Mouse (Mus musculus): Measurements from ENCODE around the gene Safb2.
"Not testable (repeated sequence)": the region's sequence is repeated elsewhere in the genome, so short reads cannot be mapped to it uniquely, and the experiment has no call there.

The Safb2 gene

DNA sequence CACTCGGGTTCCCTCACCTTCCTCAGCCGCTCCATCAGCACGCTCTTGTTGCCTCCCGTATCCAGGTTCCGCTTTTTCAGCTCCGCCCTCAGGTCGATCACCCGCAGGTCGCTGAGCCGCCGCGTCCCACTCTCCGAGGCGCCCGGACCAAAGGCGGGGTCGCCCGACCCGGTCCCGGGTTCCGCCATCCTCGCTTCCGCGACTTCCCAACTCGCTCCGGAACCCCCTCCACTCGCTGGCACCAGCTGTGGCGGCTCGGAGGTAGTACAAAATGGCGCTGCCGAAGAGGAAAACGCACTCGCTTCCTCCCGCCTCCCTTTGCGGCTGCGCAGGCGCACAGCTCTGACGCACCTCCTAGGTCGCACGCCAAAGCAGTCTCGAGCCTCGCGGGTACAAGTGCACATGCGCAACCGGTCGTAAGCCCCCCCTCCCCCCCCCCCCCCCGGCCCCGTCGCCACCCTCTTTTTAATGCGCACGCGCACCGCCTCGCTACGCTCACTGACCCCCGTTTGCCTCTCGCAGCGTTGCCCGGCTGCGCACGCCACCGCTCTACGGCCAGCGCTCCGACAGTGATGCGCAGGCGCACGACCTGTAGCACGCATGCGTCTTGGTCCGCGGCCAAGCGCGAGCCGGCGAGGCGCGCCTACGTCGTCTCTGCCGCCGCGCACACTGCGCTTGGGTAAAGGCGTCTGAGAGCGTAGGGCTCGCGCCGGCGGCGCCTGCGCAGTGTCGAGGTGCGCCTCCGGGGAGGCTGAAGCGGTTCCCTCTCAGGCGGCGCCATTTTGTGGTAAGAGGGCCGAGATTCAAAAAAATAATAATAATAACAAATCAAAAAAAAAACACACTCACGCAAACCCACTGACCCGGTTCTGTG, at the start of gene Safb2, which contains the start of gene Safb:
TSS of gene Safb2 (minus strand) at position 329 of the 874 bp plus-strand sequence.
TSS of gene Safb (plus strand) at position 569 of the 874 bp plus-strand sequence.
- DNase-seq (ENCODE audit: low spot score in 2 of 2), result peak; percentile 95 to 98

DNA sequence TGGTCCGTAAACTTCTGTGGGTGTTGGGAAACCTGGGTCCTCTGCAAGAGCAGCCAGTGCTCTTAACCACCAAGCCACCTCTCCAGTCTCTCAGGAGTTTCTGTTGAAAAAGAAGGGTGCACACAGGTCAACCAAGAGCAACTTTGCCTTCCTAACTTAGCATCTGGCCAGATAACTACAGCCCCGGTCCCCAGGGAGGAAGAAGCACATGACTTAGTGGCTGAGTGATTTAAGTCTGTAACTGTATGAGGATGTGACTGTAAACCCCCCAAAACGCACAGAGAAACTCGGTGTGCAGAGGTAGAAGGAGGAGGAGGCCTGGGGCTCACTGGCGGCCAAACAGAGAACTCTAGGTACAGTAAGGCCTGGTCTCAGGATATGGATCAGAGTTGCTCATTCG, 49.6 kb upstream of the Safb2 start:
- no peak for DNase-seq (ENCODE audit: low spot score in 2 of 2)

DNA sequence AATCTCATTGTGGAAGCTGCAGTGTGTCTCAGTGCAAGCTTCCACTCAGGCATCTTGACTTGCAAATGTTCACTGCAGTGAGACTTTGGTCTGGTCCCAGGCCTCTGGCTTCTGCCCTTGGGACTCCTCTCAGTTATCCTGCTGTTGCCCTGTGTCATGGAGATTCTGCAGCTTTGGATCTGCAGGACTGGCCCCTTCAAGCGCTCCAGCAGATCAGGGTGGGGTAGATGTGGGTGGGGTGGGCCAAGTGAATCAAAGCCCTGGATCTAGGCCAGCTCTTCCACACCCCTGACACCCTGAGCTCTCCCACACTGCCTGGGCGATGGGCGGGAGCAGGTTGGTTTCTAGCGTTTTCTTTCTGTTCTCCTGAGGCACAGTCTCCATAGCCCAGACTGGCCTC, 47.4 kb upstream of the Safb2 start:
- no peak for DNase-seq (ENCODE audit: low spot score in 2 of 2)

DNA sequence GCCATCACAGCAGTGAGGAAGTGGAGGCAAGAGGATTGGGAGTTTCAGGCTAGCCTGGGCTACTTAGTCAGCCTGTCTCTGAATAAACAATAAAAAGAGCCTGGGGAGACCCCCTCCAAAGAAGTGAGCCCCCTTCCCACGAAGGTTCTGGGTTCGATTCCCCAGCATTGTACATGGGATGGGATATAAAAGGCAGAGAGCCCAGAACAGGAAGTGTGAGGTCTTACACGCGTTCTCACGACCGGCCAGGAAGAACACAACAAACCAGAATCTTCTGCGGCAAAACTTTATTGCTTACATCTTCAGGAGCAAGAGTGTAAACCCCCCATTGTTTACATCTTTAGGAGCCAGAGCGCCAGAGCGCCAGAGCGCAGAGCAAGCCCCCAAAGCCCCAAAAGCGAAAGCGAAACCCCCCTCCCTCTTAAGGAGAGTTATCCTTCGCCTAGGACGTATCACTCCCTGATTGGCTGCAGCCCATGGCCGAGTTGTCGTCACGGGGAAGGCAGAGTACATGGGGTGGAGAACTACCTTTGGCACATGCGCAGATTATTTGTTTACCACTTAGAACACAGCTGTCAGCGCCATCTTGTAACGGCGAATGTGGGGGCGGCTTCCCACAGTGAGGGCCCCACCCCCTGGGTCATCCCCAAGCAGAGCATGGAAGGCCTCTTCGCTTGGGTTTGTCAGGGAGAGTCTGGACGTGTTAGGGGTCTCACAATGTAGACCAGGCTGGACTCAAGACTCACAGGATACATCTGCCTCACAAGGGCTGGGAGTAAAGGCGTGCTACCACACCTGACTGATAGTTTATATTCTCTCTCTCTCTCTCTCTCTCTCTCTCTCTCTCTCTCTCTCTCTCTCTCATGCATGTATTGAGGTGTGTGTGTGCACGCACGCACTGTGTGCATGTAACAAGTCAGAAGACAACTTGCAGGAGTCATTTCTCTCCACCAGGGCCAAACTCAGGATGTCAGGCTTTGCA, 45.7 kb upstream of the Safb2 start:
- not testable (repeated sequence) for DNase-seq (ENCODE audit: low spot score in 2 of 2)

DNA sequence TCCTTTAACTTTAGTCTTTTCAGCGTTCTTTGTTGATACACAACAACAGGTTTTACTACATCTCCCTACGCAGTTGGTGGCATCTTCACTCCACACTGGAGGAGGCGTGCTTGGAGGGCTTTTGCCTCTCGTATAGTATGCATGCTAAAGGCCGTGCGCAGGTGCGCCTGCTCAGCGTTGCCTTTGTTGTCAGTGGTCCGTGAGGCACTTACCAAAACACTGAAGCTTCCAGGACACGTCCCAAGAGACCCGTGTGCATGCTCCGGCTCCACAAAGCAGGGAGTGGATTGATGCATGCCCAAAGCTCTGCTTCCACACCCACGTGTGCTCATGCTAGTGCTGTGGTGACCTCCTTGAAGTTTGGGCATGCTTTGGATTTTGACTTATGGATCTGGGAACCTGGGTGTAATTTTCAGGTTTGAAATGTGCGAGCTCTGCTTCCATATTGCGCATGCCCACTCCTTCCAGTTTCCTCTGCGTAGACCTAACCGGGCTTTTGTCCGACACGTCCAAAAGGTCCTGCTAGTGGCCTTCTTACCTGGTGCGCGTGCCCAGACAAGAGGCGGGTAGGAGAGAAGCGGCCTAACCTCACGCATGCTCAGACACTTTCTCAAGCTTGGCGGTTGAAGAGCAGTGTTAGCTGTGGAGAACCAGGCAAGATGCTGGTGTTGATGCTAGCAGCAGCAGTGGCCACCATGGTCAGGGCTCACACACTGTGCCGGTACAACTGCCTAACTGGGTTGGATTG, 43.3 kb upstream of the Safb2 start, which contains the start of gene Catsperd:
TSS of gene Catsperd (plus strand) at position 614 of the 748 bp plus-strand sequence.
- no peak for DNase-seq (ENCODE audit: low spot score in 2 of 2)

DNA sequence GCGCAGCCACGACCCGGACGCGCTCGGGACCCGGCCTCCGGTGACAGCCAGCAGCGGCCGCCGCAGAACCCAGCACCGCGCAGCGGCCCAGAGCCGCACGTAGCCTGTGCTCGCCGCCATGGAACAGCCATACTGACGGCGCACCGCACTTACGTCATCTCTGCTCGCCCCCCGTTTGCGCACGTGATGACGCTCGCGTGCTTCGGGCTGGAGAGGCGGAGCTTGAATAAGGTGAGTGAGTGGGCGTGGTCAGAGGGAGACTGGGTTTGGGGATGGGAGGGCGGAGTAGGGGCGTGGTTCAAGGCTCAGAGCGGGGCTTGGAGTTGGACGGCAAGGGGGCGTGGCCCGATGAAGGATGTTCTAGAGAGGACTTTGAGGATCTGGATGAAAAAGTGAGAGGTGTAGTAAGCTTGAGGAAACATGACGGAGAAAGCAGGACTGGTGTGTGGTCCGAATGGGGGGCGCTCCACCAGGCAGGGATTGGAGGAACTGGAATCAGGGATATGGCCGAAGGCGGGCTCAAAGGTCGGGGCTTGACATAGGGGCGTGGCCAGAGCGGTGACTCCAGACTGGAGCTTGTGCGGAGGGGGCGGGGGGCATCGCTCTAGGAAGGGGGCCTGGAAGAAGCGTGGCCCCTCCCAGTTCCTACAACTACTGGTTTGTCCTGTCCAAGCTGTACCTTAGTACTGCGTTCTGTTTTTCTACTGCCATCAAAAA, 42.5 kb upstream of the Safb2 start, which contains the start of gene Lonp1:
TSS of gene Lonp1 (minus strand) at position 134 of the 717 bp plus-strand sequence.
- DNase-seq (ENCODE audit: low spot score in 2 of 2), result peak; percentile 92 to 95

DNA sequence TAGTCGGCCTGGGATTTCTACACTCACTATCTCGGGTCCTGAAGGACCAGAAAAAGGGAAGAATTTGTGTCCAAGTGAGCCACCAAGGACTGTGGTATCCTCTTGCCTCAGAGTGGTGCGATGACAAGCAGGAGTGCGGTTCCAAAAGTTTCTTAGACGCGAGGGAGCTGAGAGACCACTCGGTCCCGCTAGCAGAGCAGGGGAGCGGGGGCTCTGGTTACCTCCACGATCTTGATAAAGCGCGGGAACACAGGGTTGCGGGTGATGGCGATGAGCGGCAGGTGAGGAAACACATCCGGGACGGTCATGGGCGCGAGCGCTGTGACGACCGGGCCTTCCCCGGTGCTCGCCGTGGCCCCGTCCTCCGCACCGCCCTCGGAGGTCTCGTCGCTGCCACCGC, 41.9 kb upstream of the Safb2 start:
- DNase-seq (ENCODE audit: low spot score in 2 of 2), result no peak

DNA sequence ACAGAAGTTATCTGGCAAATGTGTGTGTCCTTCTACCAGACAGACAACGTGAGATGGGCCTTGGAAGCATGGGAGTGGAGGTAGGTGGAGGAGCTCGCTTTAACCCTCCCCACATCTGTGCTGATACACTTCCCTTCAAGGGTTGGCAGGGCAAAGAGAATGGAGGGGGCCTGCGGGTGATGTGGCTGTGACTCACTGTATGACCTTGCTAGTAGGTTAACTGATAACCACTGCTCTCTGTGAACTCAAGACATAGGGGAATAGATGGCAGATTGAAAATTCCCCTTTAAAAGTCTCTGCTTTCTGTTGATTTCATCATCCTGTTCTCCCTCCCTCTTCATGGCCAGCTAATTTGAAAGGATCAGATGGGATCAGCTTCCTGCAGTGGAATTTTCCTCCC, 41.1 kb upstream of the Safb2 start:
- no peak for DNase-seq (ENCODE audit: low spot score in 2 of 2)

DNA sequence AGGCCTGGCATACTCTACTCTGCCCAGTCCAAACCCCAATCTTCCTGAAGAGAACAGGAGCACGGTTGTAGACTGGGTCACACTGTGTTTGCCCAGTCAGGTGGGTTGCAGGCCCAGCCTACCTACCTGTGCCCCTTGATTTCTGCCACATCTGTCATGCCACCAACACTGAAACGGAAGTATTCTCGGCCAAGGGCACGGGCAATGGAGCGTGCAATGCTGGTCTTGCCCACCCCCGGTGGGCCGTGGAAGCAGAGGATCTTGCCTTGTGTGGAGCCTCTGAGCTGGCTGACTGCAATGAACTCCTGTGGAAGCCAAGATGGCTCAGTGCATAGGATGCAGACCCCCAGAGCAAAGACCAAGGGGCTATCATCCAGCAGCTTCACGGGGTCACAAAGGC, 33.2 kb upstream of the Safb2 start:
- no peak for DNase-seq (ENCODE audit: low spot score in 2 of 2)

DNA sequence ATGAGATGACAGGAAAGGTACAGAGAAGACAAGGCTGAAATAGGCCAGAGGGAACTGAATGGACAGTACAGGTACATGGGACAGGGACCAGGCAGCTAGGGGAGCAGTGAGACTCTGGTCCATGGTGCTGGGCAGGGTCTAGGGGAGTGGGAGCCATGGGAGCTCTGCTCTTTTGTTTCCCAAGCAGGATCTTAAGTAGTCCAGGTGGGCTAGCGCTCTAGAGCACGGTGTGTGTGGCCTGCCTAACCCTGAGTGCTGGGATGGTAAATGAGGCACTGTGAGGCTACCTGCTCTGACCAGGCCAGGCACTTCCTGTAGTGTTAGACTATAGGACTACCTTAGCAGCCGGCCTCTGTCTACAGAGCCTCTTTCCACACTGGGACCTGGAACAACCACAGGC, 32.3 kb upstream of the Safb2 start:
- no peak for DNase-seq (ENCODE audit: low spot score in 2 of 2)

DNA sequence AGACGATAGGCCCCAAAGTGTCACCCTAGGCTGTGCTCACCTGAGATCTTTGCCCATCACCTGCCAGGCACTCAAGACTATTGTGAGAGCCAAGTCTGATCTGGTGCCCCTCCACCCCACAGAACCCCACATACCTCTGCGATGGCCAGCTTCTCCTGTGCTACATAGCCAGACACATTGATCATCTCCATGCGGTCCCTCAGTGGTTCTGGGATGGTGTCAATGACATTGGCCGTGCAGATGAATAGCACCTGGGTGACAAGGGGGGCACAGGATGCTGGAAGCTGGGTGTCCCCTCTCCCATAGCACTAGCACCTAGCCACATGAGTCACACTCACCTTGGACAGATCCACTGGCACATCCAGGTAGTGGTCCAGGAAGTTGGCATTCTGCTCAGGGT, 31.4 kb upstream of the Safb2 start:
- DNase-seq (ENCODE audit: low spot score in 2 of 2), result no peak

DNA sequence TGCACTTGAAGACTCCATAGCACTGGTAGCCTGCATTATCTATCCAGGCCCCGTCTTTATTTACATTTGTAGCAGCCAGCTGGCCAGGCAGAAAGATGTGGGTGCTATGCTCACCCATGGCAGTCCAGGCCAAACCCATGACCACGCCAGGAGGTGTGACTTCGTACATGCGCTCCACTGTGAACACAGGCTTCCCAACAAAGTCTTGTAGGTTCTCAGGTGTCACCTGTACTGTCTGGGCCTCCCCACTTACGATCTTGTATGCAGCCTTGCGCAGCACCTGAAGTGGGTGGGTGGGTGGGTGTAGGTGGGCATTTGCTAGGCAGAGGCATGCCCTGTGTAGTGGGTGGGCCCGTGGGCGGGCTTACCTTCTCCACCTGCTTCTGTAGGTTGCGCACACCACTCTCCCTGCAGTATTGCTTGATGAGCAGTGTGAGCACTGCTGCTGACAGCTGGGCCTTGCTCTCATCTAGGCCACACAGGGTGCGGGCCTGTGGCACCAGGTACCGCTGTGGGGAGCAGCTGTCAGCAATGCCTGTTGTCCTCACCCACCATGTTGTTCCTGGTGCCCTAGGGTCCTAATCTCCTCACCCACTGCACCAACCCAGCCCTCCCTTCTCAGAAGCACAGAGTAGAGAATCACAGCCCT, 30.9 kb upstream of the Safb2 start:
- no peak for DNase-seq (ENCODE audit: low spot score in 2 of 2)

DNA sequence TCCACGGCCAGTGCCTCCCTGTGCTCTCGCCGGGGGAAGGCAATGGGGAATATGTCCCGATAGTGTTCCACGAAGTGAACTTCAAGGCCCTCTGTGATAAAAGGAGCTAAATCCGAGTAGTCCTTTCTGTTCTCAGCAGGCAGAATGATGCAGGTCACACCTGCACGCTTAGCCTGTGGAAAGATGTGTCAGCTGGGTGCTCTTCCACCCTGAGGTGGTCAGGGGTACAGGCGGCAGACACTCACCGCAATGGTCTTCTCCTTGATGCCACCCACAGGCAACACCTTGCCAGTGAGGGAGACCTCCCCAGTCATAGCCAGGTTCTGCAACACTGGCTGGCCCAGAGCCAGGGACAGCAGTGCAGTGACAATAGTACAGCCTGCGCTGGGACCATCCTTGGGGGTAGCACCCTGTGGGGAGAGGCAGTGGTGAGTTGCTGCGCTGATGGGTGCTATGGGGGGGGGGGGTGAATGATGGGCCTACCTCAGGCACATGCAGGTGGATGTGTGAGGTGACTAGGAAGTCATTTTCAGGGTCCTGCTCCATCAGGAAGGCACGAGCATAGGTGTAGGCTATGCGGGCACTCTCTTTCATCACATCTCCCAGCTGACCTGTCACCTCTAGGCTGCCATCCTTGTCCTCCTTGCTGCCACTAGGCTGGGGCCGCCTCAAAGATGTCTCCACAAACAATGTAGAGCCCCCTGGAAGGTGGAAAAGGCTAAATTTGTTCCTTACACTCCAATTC, 30.2 kb upstream of the Safb2 start:
- no peak for DNase-seq (ENCODE audit: low spot score in 2 of 2)

DNA sequence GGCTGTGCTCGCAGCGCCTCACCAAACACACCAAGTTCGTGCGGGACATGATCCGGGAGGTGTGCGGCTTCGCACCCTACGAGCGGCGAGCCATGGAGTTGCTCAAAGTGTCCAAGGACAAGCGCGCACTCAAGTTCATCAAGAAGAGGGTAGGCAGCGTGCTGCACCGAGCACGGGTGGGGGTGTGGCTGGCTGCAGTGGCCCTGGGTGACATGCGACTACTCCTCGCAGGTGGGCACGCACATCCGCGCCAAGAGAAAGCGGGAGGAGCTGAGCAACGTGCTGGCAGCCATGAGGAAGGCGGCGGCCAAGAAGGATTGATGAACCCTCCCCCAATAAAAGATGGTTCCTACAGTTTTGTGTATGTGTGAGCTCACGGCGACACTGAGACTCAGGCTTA, 29.5 kb upstream of the Safb2 start:
- not testable (repeated sequence) for DNase-seq (ENCODE audit: low spot score in 2 of 2)

DNA sequence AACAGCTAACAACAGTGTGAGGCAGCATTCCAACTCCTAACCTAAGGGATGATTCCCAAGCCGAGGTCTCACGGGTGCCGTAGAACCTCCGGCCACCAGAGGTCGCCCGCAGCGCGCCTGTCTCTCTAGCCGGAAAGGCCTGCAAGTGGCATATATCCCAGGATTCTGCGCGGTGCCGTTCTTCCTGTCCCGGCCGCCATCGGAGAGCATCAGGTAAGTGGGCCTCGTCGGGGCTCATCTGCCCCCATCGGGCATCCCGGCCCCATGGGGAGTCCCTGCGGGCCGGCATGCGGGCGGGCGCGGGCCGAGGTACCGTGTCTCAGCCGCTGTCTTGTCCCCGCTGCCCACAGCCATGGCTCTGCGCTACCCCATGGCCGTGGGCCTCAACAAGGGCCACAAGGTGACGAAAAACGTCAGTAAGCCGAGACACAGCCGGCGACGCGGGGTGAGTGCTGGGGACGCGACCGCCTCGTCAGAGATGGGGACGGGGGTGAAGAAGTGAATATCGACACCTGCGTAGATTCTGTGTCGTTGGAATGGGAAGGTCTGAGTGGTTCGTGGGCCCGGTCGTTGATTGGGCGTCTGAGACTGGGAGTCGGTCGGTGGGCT, 29.0 kb upstream of the Safb2 start, which contains the start of gene Rpl36:
TSS of gene Rpl36 (plus strand) at position 181 of the 609 bp plus-strand sequence.
- peak; percentile 96 to 98 for DNase-seq (ENCODE audit: low spot score in 2 of 2)

DNA sequence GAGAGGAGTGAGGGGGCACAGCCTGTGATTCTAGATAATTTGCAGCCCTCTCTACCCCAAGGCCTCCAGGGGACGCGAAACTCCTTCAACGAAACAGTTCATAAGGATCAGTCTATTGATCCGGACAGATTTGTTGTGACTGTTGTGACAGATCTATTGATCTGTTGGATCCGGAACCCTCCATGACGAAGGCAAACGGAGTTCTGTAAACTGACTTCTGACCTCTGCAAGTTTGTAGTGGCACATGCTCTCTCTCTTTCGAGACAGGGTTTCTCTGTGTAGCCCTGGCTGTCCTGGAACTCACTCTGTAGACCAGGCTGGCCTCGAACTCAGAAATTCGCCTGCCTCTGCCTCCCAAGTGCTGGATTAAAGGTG, 28.2 kb upstream of the Safb2 start:
- DNase-seq (ENCODE audit: low spot score in 2 of 2), result not testable (repeated sequence)

DNA sequence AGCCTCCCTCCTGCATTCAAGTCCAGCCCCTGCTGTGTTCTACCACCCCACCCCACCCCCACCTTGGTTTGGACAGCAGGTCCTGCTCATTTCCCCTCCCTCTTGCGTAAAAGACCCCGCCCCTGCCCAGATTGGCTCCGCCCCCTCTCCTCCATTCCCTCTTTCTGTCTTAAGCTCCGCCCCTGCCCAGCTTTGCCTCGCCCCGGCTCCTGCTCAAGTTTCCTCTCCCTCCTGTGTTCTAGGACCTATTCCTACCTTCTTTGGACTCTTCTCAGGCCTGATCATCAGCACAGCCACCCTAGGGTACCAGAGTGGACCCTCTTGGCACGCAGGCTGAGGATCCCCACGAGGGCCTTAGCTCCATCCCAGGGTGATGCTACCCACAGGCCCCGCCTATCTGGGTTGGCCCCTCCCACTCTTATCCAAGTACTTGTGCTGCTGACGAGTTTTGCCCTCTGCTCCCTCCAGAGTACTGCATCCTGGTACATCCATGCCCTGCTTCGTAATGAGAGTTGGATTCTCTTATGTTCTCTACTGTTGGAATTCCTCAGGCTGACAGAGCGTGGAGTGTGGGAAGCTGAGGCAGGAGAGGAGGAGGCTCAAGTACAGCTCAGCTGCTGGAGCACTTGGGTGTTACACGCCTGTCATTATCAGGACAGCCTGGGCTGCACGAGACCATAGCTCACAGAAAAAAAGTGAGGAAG, 27.6 kb upstream of the Safb2 start:
- no peak for DNase-seq (ENCODE audit: low spot score in 2 of 2)

DNA sequence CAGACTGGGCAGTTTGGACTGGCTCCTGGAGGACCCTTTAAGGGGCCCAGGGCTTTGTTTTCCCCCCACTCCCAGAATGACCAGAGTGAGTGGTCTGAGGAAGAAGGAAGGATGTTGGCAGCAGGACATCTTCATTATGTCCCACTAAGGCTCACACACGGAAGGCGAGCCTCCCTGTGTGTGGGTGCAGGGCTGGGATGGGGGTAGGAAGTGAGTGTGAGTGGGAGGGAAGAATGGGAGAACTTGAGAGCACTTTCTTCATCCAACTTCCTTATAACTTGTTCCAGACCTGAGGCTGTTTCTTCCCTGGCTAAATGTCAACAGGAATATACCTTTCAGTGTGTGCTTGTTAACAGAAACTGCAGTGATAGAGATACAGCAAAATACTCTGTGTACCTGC, 26.9 kb upstream of the Safb2 start:
- DNase-seq (ENCODE audit: low spot score in 2 of 2), result no peak

Measured in frontal cortex, postnatal 25 days (tissue).